Mouse (Mus musculus) erythroid progenitor cell, adult 5-6 weeks (primary cell): Measurements from ENCODE around the gene Ugt2b34. TPM values are rescaled to one million over a fixed set of nuclear protein-coding genes. Genes with fewer than 3 reads are reported as not detected.
"Not testable (repeated sequence)": the region's sequence is repeated elsewhere in the genome, so short reads cannot be mapped to it uniquely, and the experiment has no call there.

Experiments
- ATAC-seq: replicated peaks from 2 replicates; pipeline ENCODE4 v1.8.0; 2016; ENCODE audit warnings: moderate number of reproducible peaks, mild to moderate bottlenecking, moderate TSS enrichment, inconsistent platforms; ENCODE audit not compliant: poor library complexity, low FRiP score, severe bottlenecking
- total RNA-seq, 2 experiments: library from RNA; stranded (forward) in 1 of 2; stranded (reverse) in 1 of 2; fragments of 150-400 nt in 1 of 2; fragments of 186-747, 209-891 nt in 1 of 2; gene quantifications; 2 replicates each; pipeline versions ENCODE4 v1.2.3 to v1.2.4; 2015 to 2017; ENCODE audit warnings: low replicate concordance in 2 of 2

Gene Ugt2b34
- not detected in 2 replicates for total RNA-seq (2015; ENCODE audit: low replicate concordance)
- not detected in 2 replicates for total RNA-seq (2017; ENCODE audit: low replicate concordance)

DNA sequence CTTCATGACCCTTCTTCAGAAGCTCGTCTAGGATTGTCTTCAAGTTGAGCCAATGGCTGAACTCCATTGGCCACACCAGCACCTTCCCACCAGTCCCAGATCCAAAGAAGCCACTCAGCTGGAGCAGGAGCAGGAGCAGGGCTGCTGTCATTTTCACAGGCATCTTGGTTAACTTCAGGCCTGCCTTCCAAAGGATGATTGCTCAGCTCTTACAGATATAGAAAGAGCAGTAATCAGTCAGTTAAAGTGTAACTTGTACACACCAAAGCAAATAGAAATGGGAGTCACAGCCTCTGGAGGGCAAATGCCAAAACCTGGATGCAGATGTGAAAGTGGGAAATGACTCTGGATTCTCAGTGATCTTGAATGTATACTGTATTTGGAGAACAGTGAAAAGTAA lies at the start of gene Ugt2b34:
Gene Ugt2b34, minus strand, starts transcription at position 180 of the 400 bp plus-strand sequence.
- no peak for ATAC-seq

DNA sequence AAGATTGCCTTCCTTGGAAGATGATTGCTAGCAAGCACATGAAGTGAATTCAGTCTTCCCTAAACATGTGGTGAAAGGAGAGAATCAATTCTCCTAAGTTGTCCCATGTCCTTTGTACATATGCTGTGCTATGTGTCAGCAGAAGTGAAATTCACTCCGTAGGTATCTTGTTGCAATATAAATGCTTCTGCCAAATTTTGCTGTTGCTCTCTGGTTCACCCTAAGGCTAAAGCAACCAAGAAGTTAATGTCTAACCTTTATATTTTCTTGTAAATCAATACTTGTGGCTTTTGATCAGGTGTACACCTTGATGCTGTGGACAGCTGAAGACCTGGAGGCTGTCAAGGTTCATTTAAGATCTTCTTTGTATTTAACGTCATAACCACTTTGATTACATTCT lies 35.4 kb upstream of the Ugt2b34 start:
- ATAC-seq = no peak

DNA sequence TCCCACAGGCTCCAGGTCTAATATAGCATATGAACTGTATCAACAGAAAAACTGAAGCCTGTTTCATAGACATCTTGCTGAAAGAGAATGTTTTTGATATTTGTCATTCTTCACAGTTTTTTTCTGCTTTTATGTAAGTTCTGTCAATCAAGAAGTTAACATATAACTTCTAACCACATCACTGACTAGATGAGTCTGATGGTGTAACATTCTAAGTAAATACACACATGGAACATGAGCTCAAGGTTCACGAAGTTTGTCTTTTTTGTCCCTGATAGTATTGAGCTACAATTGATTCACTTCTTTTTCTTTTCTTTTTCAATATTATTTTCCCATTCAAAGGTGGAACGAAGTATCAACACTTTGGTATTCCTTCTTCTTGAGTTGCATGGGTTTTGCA lies 19.7 kb upstream of the Ugt2b34 start, which contains the start of gene Ugt2b1:
Gene Ugt2b1, minus strand, starts transcription at position 105 of the 400 bp plus-strand sequence.
- ATAC-seq = no peak

DNA sequence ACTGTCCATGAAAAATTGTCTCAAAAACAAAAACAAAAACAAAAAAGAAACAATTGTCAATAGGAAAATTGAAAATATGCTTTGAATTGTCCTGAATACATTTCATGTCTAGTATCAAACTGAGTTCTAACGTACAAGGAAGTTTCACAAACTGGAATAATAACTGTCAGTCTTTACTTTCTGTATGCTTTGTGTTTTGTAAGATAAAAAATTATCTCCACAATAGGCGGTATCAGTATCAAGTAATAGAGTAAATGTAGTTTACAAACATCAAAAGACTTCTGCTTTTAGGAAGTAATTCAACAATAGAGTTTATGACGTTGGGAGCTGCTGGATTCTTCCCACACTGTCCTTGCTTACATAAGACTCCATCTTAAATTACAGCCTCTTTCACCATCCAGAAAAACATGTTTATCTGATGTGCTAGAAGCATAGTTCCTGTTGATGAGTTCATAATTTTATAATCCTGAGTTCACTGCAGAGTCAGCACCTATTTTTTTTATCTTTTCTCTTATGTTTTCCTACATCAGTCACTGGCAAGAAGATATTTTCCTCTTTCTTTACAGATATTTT lies 14.0 kb upstream of the Ugt2b34 start:
- no peak for ATAC-seq

DNA sequence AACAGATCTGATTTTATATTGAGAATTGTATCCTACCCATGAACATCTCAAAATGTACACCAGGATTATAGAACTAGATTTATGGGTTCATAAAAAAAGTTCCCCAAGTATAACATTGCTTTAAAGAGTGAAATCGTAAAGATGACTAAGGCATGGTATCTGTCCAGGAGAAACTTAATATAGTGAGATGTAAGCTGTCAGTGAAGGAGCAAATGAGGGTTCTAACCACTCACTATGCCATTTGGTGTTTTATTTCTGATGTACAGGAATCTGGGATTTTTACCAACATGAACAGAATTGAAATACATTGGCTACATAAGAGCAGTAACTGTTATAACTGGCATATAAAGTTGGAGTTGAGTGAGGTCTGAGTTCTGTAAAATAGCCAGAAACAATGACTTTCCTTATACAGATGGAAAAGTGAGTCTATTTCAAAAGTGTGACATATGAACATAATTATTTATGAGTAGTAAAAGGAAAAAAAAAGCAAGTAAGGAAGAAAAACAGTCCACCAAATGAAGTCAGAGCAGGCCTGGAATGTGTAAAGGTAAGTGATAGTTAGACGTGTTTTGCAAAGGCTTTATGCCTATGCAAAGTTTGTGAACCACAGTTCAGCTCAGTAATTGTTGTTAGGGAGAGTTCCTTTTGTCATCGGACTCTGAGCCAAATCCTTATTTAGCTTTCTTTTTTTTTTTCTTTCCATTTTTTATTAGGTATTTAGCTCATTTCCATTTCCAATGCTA lies 4.8 kb upstream of the Ugt2b34 start:
- no peak for ATAC-seq

DNA sequence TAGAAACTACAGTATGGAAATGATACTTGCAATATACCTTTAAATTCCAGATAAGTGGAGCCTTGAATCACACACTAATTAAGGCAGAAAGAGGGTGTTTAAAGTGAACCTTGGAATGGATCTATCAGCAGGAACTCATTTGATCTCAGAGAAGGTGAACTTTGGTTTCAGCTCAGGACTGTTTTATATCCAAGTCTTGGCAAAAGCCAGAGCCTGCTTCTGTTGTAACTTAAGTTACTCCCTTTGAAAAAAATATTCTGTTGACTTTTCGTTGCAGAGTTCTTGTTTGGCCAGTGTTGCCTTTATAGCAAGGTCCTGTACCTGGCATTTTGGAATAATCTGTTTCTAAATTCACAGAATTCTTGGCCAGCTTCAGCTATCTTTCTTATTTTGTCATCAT lies 4.0 kb upstream of the Ugt2b34 start:
- no peak for ATAC-seq

DNA sequence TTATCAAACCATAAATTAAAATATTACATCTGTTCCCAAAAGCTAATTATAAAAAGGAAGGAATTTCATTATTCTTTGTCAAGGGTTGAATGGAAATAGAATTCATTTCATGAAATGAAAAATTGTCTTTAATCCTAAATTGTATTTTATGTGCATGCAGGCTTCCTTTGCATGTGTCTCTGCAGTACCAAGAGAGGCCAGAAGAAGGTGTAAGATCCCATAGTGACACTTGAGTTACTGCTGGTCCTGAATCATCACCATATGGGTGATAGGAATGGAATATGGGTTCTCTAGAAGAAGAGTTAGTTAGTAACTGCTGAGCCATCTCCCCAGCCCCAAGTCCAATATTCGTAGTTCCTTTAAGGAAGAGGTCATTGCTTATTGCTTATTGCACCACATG lies 16.8 kb downstream of the Ugt2b34 start:
- no peak for ATAC-seq

DNA sequence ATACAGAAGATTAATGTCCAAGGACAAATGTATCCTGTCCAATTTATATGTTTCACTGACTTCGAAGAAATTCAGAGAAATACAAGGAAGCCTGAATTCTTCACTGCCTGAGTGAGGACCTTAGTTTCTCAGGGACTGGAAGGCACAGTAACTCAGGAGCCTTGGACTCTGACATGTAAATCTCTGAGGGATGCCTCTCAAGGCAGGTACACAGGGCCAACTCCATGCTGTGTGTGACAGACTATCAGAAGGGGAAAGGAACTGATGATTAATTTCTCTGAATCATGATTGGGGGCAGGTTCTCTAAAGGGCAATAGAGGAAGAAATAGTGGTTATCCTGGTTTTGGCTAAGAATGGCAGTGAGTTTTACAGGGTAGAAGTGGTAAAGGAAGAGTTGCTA lies 18.3 kb downstream of the Ugt2b34 start:
- ATAC-seq = no peak

DNA sequence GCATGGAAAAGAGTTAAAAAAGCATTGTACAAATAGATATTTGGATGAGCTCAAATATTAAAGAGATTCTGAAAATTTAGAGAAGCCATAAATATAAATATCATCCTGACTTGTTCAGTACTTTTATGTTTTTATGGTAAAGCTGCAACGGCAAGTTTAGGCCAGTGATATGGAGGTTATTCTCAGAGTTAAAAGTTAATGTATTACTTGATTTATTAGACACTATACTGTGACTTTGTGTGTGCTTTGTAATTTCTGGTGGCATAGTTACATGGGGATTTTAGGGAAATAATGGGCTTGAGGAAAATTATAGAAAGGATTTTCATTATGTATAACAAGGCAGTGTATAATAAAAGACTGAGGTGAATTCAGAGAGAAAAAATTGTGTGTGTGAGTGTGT lies 19.7 kb downstream of the Ugt2b34 start:
- no peak for ATAC-seq

DNA sequence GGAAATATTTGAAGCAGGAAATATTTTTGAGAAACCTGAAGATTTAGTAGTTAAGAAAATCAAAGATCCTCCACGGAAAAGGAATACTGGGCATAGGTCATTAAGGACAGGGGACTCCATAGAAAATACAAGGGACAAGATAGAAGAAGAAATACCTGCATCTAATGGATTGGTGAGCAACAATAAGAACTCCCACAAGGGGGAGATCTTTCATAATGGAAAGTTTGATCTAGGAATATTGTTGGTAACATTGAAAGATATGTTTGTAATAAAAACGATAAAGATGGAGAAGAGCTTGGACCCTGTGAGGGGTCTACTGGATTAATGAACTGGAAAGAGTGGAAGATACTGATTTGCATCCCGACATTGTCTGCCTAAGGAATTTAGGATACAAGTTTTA lies 20.1 kb downstream of the Ugt2b34 start:
- ATAC-seq = no peak

DNA sequence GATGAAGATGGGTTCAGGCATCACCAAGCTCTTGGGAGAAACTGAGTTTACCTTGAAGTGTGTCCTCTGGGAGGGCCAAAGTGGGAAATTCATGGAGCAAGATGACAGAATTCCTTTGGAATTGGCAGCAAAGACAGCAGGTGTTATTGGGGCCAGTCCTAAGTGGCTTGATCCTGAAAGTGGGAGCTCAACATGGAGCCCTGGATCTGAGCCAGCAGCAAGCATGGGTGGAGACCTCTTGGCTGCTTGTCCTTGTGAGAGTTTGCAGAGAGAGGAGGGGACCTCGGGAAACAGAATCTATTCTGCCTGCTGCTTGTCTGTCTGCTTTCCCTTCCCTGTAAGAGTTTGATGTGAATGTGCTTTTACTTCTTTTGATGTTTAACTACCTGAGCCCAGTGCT lies 34.9 kb downstream of the Ugt2b34 start:
- ATAC-seq = no peak

DNA sequence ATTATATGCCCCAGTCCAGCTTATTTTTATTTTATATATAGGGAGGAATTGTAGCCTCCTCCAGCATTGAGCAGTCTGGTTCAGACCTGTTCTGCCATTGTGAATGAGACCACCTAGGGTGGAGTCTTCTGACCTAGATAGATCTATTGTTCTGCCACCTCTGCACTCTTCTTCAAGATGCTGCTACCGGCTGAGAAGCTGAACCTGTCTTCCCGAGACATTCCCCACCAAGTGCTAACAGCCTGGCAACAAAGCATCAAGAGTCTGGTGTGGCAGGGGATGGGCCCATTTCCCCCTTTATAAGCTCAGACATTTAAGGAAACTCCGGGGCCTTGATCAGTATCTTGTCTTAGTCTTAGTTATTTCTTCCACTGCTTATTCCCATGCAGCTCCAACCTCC lies 48.4 kb downstream of the Ugt2b34 start:
- ATAC-seq = no peak

DNA sequence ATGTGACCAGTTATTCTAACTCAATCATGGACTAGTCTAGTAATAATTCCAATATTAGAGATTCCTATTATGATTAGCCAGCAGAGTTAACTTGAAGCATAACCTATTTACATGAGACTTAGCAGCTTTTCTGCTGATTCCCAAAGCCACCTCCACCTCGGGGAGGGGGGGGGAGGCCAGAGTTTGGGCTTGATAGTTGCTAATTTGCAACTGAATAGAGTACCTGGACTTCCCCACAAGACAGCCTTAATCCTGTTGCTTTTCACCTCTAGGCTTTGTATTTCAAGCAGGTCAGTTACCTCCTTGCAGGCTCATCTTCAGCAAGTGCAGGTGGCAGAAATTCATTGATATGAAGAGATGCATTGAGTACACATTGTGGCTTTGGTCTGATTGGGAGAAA lies 49.1 kb downstream of the Ugt2b34 start:
- ATAC-seq = no peak

DNA sequence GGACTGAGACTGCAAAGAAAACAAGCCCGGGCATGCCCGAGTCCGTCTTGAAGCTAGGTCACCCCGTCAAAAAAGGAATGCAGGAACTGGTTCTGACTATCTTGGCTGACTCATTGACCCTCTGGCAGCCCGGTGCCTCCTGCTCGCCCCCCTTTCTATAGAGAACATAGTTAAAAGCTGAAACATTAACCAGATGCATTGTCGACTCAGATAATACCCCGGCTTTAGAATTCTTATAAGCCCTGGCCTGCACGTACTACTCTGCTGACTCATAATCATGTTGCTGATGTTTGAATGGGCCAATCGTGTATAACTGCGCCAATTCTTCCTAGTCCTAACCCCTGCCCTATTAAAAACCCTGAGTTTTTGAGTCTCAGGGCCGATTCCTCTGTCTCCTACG lies 50.2 kb downstream of the Ugt2b34 start:
- ATAC-seq = not testable (repeated sequence)

DNA sequence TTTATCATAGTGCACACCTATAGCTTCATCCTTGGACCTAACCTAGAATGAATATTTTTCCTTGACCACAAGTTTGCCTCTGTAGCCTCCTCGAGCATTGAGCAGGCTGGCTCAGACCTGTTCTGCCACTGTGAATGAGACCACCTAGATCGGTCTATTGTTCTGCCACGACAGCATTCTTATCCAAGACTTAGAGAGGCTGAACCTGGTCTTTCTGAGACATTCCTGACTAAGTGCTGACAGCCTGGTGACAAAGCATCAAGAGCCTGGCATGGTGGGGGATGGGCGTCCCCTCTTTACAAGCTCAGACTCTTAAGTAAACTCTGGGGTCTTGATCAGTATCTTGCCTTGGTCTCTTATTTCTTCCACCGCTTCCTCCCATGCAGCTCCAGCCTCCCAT lies 55.1 kb downstream of the Ugt2b34 start:
- no peak for ATAC-seq

DNA sequence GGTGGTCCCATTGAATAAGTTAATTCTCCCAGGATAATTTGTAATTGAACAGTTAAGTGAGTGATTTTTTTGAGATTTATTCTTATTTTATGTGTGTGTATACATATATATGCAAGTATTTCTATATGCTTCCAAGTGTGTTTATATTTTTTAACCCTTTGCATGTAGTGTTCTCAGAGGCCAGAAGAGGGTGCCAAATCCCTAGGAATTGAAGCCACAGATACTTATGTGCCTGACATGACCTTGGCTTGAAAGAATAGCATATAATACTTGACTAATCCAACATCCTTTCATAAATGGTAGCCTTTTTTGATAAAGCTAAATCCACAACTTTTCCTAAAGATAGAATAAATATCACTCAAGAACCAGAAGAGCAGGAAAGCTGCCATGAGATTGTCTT lies 56.6 kb downstream of the Ugt2b34 start:
- no peak for ATAC-seq

DNA sequence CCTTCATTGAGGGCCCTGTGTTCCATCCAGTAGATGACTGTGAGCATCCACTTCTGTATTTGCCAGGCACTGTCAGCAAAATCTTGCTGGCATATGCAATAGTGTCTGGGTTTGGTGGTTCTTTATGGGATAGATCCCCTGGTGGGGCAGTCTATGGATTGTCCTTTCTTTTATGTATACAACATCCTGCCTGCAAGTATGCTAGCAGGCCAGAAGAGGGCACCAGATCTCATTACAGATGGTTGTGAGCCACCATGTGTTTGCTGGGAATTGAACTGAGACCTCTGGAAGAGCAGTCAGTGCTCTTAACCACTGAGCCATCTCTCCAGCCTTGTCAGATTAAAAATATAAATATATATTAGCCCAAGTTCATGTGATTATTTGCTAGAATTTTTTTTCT lies 65.5 kb downstream of the Ugt2b34 start:
- not testable (repeated sequence) for ATAC-seq

DNA sequence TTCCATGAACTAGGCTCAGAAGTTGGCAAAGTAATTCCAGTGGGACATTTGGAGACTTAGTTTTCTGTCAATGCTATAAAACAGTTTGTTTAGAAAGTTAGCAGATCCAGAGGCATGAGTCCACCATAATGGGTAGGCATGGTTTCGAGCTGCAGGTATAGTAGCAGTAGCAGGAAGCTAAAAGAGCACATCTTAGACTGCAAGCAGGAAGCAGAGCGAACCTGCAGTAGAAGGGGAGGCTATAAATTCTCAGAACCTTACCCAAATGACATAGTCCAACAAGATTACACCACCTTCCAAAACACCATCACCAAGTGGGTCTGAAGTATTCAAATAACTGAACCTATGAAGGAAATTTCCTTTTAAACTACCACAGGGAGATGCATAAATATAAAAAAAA lies 66.5 kb downstream of the Ugt2b34 start:
- ATAC-seq = no peak
